In genomic region chr10:95260420-95260819, GRCm38 (mm10) we compare ENCODE assay signal across 12 mouse cellular contexts.
A peak's percentile ranks its signal among the peaks of the same experiment; 100 is the strongest.
DNase-seq lines count a peak whose midpoint lies in the region; ATAC-seq and TF ChIP-seq lines count a peak whose summit lies in the region.
"Had no signal": no experiment of that assay in that cellular context is flagged by ENCODE, and none has a peak within 500 bp of the region (broad histone marks: within the 10 kb centered on the region; RNA-seq: fewer than 3 reads in every experiment).

No protein-coding gene starts in this region.

- H3K36me3 ChIP-seq in heart, adult 2 months (ENCODE audit: control insufficient read depth, insufficient read depth, low read length): peaks cover 16% of the 10 kb centered on the region
- H3K36me3 ChIP-seq in heart, embryonic 12.5 days: no peaks in the 10 kb centered on the region
- H3K36me3 ChIP-seq: forebrain, embryonic 12.5 days; limb, embryonic 12.5 days had no signal

- TF ChIP-seq POLR2A in heart, adult 2 months (IDR thresholded peaks at IDR 0.05; ENCODE audit: insufficient read depth, low read depth, low read length): 0 out of 2 replicates have a peak, but pooled peaks have one; percentile 19

- H3K4me2 ChIP-seq in heart, embryonic 12.5 days: no peak overlapping the region
- H3K4me2 ChIP-seq: forebrain, embryonic 12.5 days; limb, embryonic 12.5 days had no signal

- intact Hi-C loops in heart, adult 2 months (cut with DNase I): loop anchor here (5.0 kb wide), 2 partner anchors 37 to 137 kb away; no protein-coding TSS in a partner anchor

- H3K79me2 ChIP-seq in heart, adult 2 months (replicated peaks; ENCODE audit: control insufficient read depth, insufficient read depth, low read length): no peaks in the 10 kb centered on the region

- no peak for TF ChIP-seq CTCF in heart, adult 2 months (IDR thresholded peaks at IDR 0.05)

- H3K4me1 ChIP-seq in heart, adult 2 months (ENCODE audit: control insufficient read depth, insufficient read depth, low read length): peaks cover 18% of the 10 kb centered on the region
- peaks cover 20% of the 10 kb centered on the region for H3K4me1 ChIP-seq in heart, embryonic 12.5 days (replicated peaks)

- ATAC-seq in heart, embryonic 12.5 days (ENCODE audit: insufficient number of reproducible peaks, low FRiP score): no peak
- no peak for ATAC-seq in erythroid progenitor cell, adult 5-6 weeks (replicated peaks; ENCODE audit: low FRiP score, poor library complexity, severe bottlenecking)

- no peaks in the 10 kb centered on the region for H3K9me3 ChIP-seq in heart, embryonic 12.5 days (replicated peaks)
- H3K9me3 ChIP-seq: forebrain, embryonic 12.5 days; limb, embryonic 12.5 days had no signal

- H3K27me3 ChIP-seq in heart, adult 2 months (ENCODE audit: control insufficient read depth, insufficient read depth, low read length): no peaks in the 10 kb centered on the region
- H3K27me3 ChIP-seq in heart, embryonic 12.5 days (replicated peaks): no peaks in the 10 kb centered on the region

- H3K9ac ChIP-seq in heart, adult 2 months (ENCODE audit: low read depth, low read length): no peak overlapping the region
- no peak overlapping the region for H3K9ac ChIP-seq in heart, embryonic 12.5 days
- H3K9ac ChIP-seq: forebrain, embryonic 12.5 days; limb, embryonic 12.5 days had no signal

- peak; percentile 84 for TF ChIP-seq EP300 in heart, adult 2 months (IDR thresholded peaks at IDR 0.05; ENCODE audit: insufficient read depth, low read depth, low read length)

- peak overlapping the region; percentile 96 for H3K27ac ChIP-seq in heart, adult 2 months
- H3K27ac ChIP-seq in heart, embryonic 12.5 days (ENCODE audit: poor library complexity, severe bottlenecking): no peak overlapping the region
- H3K27ac ChIP-seq: forebrain, embryonic 12.5 days; limb, embryonic 12.5 days had no signal

- WGBS in heart, adult 2 months: 26% methylated on average over 3 of the region's 3 CpGs
- 65% methylated on average over 3 of the region's 3 CpGs for WGBS in heart, embryonic 12.5 days

- DNase-seq in heart, adult 2 months: peak; percentile 66 to 80
- peak; percentile 41 for DNase-seq in NIH3T3 (ENCODE audit: low read depth)
- DNase-seq in gastrocnemius, postnatal 10 days: peak; percentile 38
- peak; percentile 66 to 74 for DNase-seq in kidney, adult 8-10 months
- DNase-seq in urinary bladder, postnatal 25 days (ENCODE audit: low spot score): no peak
- no peak for DNase-seq in right cerebral cortex, adult 18-20 months
- DNase-seq: layer of hippocampus, postnatal 36 days; thymus, adult 2 months had no signal

- H3K4me3 ChIP-seq in heart, adult 2 months: no peak overlapping the region
- no peak overlapping the region for H3K4me3 ChIP-seq in heart, embryonic 12.5 days
- H3K4me3 ChIP-seq: forebrain, embryonic 12.5 days; limb, embryonic 12.5 days had no signal

Comparison
In these comparisons a context has a peak if more than half of its experiments do, and no peak if none do; other contexts are left out.
1. DNase-seq: peak in heart, adult 2 months (2 of 2), NIH3T3 (single experiment), gastrocnemius, postnatal 10 days (single experiment) and kidney, adult 8-10 months (2 of 2); none in urinary bladder, postnatal 25 days (single experiment) and right cerebral cortex, adult 18-20 months (single experiment).